In the genomic region with DNA sequence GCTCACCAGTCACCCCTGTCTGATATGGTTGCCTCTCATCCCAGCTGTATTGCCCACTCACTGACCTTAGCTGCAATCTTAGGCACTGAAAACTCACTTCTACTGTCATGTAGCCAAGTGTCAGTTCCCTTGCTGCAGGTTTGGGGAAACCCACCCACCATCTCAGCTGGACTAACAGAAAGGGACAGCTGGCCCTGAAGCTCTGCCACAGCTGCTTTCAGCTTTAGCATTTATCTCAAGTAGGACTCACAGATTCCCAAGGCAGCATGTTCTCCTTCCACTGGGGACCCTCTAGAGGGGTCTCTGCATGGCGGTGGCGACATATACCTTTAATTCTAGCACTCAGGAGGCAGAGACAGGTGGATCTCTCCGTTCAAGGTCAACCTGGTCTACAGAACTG, we compare ENCODE assay signal across 37 mouse cellular contexts. TPM values are rescaled to one million over a fixed set of nuclear protein-coding genes. Genes with fewer than 3 reads are reported as not detected.
"Had no signal": no experiment of that assay in that cellular context is flagged by ENCODE, and none has a peak within 500 bp of the region (broad histone marks: within the 10 kb centered on the region; RNA-seq: fewer than 3 reads in every experiment).

No protein-coding gene starts in this region.

- H3K27me3 ChIP-seq: limb, embryonic 12.5 days; limb, embryonic 13.5 days; limb, embryonic 15.5 days; liver, embryonic 12.5 days; liver, embryonic 15.5 days; lung, embryonic 15.5 days; midbrain, embryonic 12.5 days; midbrain, embryonic 13.5 days; midbrain, embryonic 15.5 days had no signal

- ATAC-seq: liver, embryonic 12.5 days; liver, postnatal 0 days; lung, postnatal 0 days; midbrain, embryonic 13.5 days; midbrain, embryonic 15.5 days; midbrain, embryonic 16.5 days had no signal

- H3K9me3 ChIP-seq: limb, embryonic 10.5 days; limb, embryonic 12.5 days; limb, embryonic 13.5 days; limb, embryonic 15.5 days; liver, embryonic 12.5 days; liver, embryonic 13.5 days; liver, embryonic 15.5 days; lung, embryonic 15.5 days; megakaryocyte, embryonic 14.5 days; midbrain, embryonic 10.5 days; midbrain, embryonic 12.5 days; midbrain, embryonic 13.5 days; midbrain, embryonic 15.5 days had no signal

- H3K4me1 ChIP-seq: limb, embryonic 12.5 days; limb, embryonic 13.5 days; liver, embryonic 12.5 days; liver, embryonic 13.5 days; liver, embryonic 15.5 days; lung, embryonic 15.5 days; megakaryocyte, embryonic 14.5 days; midbrain, embryonic 10.5 days; midbrain, embryonic 12.5 days; midbrain, embryonic 13.5 days; midbrain, embryonic 15.5 days had no signal

- H3K4me3 ChIP-seq: left cerebral cortex, adult 2 months; limb, embryonic 10.5 days; limb, embryonic 12.5 days; limb, embryonic 13.5 days; limb, embryonic 15.5 days; liver, embryonic 12.5 days; liver, embryonic 13.5 days; liver, embryonic 15.5 days; lung, embryonic 15.5 days; megakaryocyte, embryonic 14.5 days; midbrain, embryonic 10.5 days; midbrain, embryonic 12.5 days; midbrain, embryonic 13.5 days; midbrain, embryonic 15.5 days had no signal

- DNase-seq: left cerebral cortex, postnatal 4 days; liver; liver, embryonic 13.5 days; liver, postnatal 0 days; lung, adult 18-20 months; lung, adult 2 months; lung, embryonic 14.5 days; lung, postnatal 10 days; lung, postnatal 14 days; lung, postnatal 36 days; lung, postnatal 4 days; midbrain, embryonic 14.5 days had no signal

- H3K4me2 ChIP-seq: limb, embryonic 12.5 days; limb, embryonic 13.5 days; limb, embryonic 15.5 days; liver, embryonic 11.5 days; liver, embryonic 12.5 days; liver, embryonic 13.5 days; liver, embryonic 15.5 days; lung, embryonic 14.5 days; lung, embryonic 15.5 days; midbrain, embryonic 11.5 days; midbrain, embryonic 12.5 days; midbrain, embryonic 13.5 days; midbrain, embryonic 15.5 days had no signal

- H3K9ac ChIP-seq: limb, embryonic 13.5 days; limb, embryonic 15.5 days; liver, embryonic 12.5 days; liver, embryonic 13.5 days; liver, embryonic 14.5 days; liver, embryonic 15.5 days; liver, postnatal 0 days; lung, embryonic 14.5 days; lung, embryonic 15.5 days; midbrain, embryonic 12.5 days; midbrain, embryonic 13.5 days; midbrain, embryonic 15.5 days had no signal

- H3K27ac ChIP-seq: left cerebral cortex, adult 2 months; limb, embryonic 10.5 days; limb, embryonic 12.5 days; limb, embryonic 13.5 days; limb, embryonic 15.5 days; liver, embryonic 12.5 days; liver, embryonic 13.5 days; liver, embryonic 14.5 days; liver, embryonic 15.5 days; lung, embryonic 15.5 days; macrophage; midbrain, embryonic 10.5 days; midbrain, embryonic 12.5 days; midbrain, embryonic 13.5 days; midbrain, embryonic 15.5 days had no signal

RNA-seq across cellular contexts. Expression of a gene that starts 2.5 kb away (rescaled TPM):
- polyA plus RNA-seq: limb, embryonic 10.5 days; limb, embryonic 11.5 days; limb, embryonic 12.5 days; limb, embryonic 13.5 days; liver, embryonic 12.5 days; liver, embryonic 13.5 days; liver, embryonic 14.5 days; liver, embryonic 15.5 days; liver, postnatal 0 days; lung, adult 2 months; macrophage; midbrain, embryonic 10.5 days; midbrain, embryonic 11.5 days; midbrain, embryonic 12.5 days; midbrain, embryonic 13.5 days; midbrain, embryonic 14.5 days; midbrain, embryonic 15.5 days; midbrain, embryonic 16.5 days; midbrain, postnatal 0 days; neural tube, embryonic 11.5 days had no signal

RNA-seq across cellular contexts. Expression of a gene that starts 10.5 kb away (rescaled TPM):
- polyA plus RNA-seq: limb, embryonic 10.5 days; limb, embryonic 11.5 days; limb, embryonic 12.5 days; limb, embryonic 13.5 days; limb, embryonic 14.5 days; limb, embryonic 15.5 days; liver, adult 2 months; liver, embryonic 11.5 days; liver, embryonic 12.5 days; liver, embryonic 13.5 days; liver, embryonic 14.5 days; liver, embryonic 15.5 days; liver, embryonic 16.5 days; liver, postnatal 0 days; macrophage; midbrain, embryonic 10.5 days; midbrain, embryonic 11.5 days; midbrain, embryonic 12.5 days; midbrain, embryonic 13.5 days; midbrain, embryonic 14.5 days; midbrain, embryonic 15.5 days; midbrain, embryonic 16.5 days; midbrain, postnatal 0 days; neural tube, embryonic 11.5 days had no signal
